Mouse (Mus musculus) spleen, adult 2 months (tissue): ENCODE results near the gene Hlcs.

ENCODE experiments used
- CTCF ChIP-seq: fragments of 200-500 bp; IDR thresholded peaks from 2 replicates; pipeline ENCODE4 v1.5.1; 2011; ENCODE audit warnings: mild to moderate bottlenecking, inconsistent platforms; ENCODE audit not compliant: insufficient read depth, insufficient read length, insufficient replicate concordance; ENCODE audit errors: extremely low read depth
- POLR2A ChIP-seq: fragments of 200-500 bp; IDR thresholded peaks from 2 replicates; pipeline ENCODE4 v1.6.1; 2011; ENCODE audit warnings: low read depth, low read length, inconsistent platforms

- TF ChIP-seq CTCF (no peak), POLR2A (peak; percentile 65)
Observed at GRCm38 (mm10) chr16:94246058-94246784, 67.2 kb downstream of the Hlcs start.
